Mouse (Mus musculus): ENCODE data around the gene Map2k2.
A peak's percentile ranks its signal among the peaks of the same experiment; 100 is the strongest.
"Not testable (repeated sequence)": the region's sequence is repeated elsewhere in the genome, so short reads cannot be mapped to it uniquely, and the experiment has no call there.

Gene Map2k2

GRCm38 (mm10) chr10:81105565-81106112, at the start of gene Map2k2:
Gene Map2k2, plus strand, starts transcription at chr10:81105915.
- peak; percentile 96 for DNase-seq (ENCODE audit: low read depth, low spot score)

- DNase-seq (ENCODE audit: low read depth, low spot score) = no peak
These were observed 48.1 kb upstream of the Map2k2 start for GRCm38 (mm10) chr10:81057406-81058130.

GRCm38 (mm10) chr10:81058896-81059295, 46.8 kb upstream of the Map2k2 start:
- DNase-seq (ENCODE audit: low read depth, low spot score) = no peak

- peak; percentile 100 for DNase-seq (ENCODE audit: low read depth, low spot score)
These were observed 45.8 kb upstream of the Map2k2 start, which contains the start of gene Sgta for GRCm38 (mm10) chr10:81059603-81060543. Gene Sgta, minus strand, starts transcription at chr10:81060181.

- DNase-seq (ENCODE audit: low read depth, low spot score) = no peak
These were observed 43.0 kb upstream of the Map2k2 start for GRCm38 (mm10) chr10:81062710-81063109.

GRCm38 (mm10) chr10:81064519-81064918, 41.2 kb upstream of the Map2k2 start:
- not testable (repeated sequence) for DNase-seq (ENCODE audit: low read depth, low spot score)

- no peak for DNase-seq (ENCODE audit: low read depth, low spot score)
These were observed 37.0 kb upstream of the Map2k2 start for GRCm38 (mm10) chr10:81068706-81069105.

GRCm38 (mm10) chr10:81069836-81070235, 35.9 kb upstream of the Map2k2 start, which contains the start of gene Thop1:
Gene Thop1, plus strand, starts transcription at chr10:81070035.
- DNase-seq (ENCODE audit: low read depth, low spot score) = peak; percentile 100

- DNase-seq (ENCODE audit: low read depth, low spot score) = no peak
These were observed 33.4 kb upstream of the Map2k2 start for GRCm38 (mm10) chr10:81072290-81072689.

GRCm38 (mm10) chr10:81073464-81073863, 32.3 kb upstream of the Map2k2 start:
- DNase-seq (ENCODE audit: low read depth, low spot score) = no peak

GRCm38 (mm10) chr10:81075734-81076133, 30.0 kb upstream of the Map2k2 start:
- DNase-seq (ENCODE audit: low read depth, low spot score) = no peak

- DNase-seq (ENCODE audit: low read depth, low spot score) = peak; percentile 48
These were observed 29.4 kb upstream of the Map2k2 start for GRCm38 (mm10) chr10:81076356-81076755.

GRCm38 (mm10) chr10:81077916-81078315, 27.8 kb upstream of the Map2k2 start:
- DNase-seq (ENCODE audit: low read depth, low spot score) = no peak

- DNase-seq (ENCODE audit: low read depth, low spot score) = no peak
These were observed 25.6 kb upstream of the Map2k2 start for GRCm38 (mm10) chr10:81080008-81080655.

GRCm38 (mm10) chr10:81082168-81082960, 23.4 kb upstream of the Map2k2 start:
- peak; percentile 84 for DNase-seq (ENCODE audit: low read depth, low spot score)

GRCm38 (mm10) chr10:81087021-81087420, 18.7 kb upstream of the Map2k2 start:
- peak; percentile 24 for DNase-seq (ENCODE audit: low read depth, low spot score)

GRCm38 (mm10) chr10:81089216-81089615, 16.5 kb upstream of the Map2k2 start:
- no peak for DNase-seq (ENCODE audit: low read depth, low spot score)

GRCm38 (mm10) chr10:81090621-81091020, 15.1 kb upstream of the Map2k2 start:
- no peak for DNase-seq (ENCODE audit: low read depth, low spot score)

- no peak for DNase-seq (ENCODE audit: low read depth, low spot score)
These were observed 13.1 kb upstream of the Map2k2 start for GRCm38 (mm10) chr10:81092465-81093250.
